Mouse (Mus musculus): ENCODE data around the gene Glis2. TPM values are rescaled to one million over a fixed set of nuclear protein-coding genes. Genes with fewer than 3 reads are reported as not detected.

The Glis2 gene
- total and polyA plus RNA-seq, 3 experiments = 0.59 to 3.3 (median 2.5) TPM

- dilution Hi-C loops (cut with MboI; ENCODE audit: extremely low pct_ligation_motif_present, extremely low pct_unique_long_range_greater_than_20kb, low sequenced_read_pairs) = no loop called here
- Histone ChIP-seq H3K27me3 (replicated peaks) (no peaks in the 10 kb centered on the region), H3K4me2 (ENCODE audit: insufficient read depth, low read depth, poor library complexity, severe bottlenecking) (no peak overlapping the region)
Observed at GRCm38 (mm10) chr16:4654706-4655105, 60.2 kb downstream of the Glis2 start.

GRCm38 (mm10) chr16:4655251-4655734 is 60.8 kb downstream of the Glis2 start:
- H3K27me3 ChIP-seq (replicated peaks) = no peaks in the 10 kb centered on the region
- no peak overlapping the region for H3K4me2 ChIP-seq (ENCODE audit: insufficient read depth, low read depth, poor library complexity, severe bottlenecking)
- H3K4me3 ChIP-seq (replicated peaks in 1 of 3; ENCODE audit: low read depth in 2 of 3, low read length in 2 of 3, poor library complexity in 1 of 3) = no peak overlapping the region
- no peaks in the 10 kb centered on the region for H3K79me2 ChIP-seq (replicated peaks; ENCODE audit: control insufficient read depth, extremely low read depth, insufficient read depth, poor library complexity, severe bottlenecking)
- no peak overlapping the region for H3K27ac ChIP-seq (ENCODE audit: insufficient read depth, low read depth)
- no peak for DNase-seq (ENCODE audit: extremely low read depth)
- peaks cover 0 to 22% of the 10 kb centered on the region in 2 experiments; a peak in 2 of 4 replicates for H3K4me1 ChIP-seq (ENCODE audit: control insufficient read depth in 1 of 2, insufficient read depth in 2 of 2)
- dilution Hi-C loops (cut with MboI; ENCODE audit: extremely low pct_ligation_motif_present, extremely low pct_unique_long_range_greater_than_20kb, low sequenced_read_pairs) = no loop called here
- no peak overlapping the region for H3K9ac ChIP-seq (ENCODE audit: insufficient read depth, low read depth)
- H3K9me3 ChIP-seq (replicated peaks; ENCODE audit: low read length) = no peaks in the 10 kb centered on the region
- no peak for TF ChIP-seq POLR2AphosphoS2 (IDR thresholded peaks at IDR 0.05; ENCODE audit: low read depth, low read length)
- TF ChIP-seq SMC3 (IDR thresholded peaks at IDR 0.05; ENCODE audit: low read depth, low read length) = peak; percentile 43
- TF ChIP-seq TCF12 (IDR thresholded peaks at IDR 0.05; ENCODE audit: low read depth, low read length) = no peak
- TF ChIP-seq CTCF (conservative IDR thresholded peaks at IDR 0.05 in 1 of 2, IDR thresholded peaks at IDR 0.05 in 1 of 2; ENCODE audit: low read depth in 2 of 2, low read length in 2 of 2) = peak in 1 of 2 experiments; percentile 45; a peak in 2 of 4 replicates
- TF ChIP-seq MAZ (IDR thresholded peaks at IDR 0.05; ENCODE audit: low read depth, low read length) = no peak
- TF ChIP-seq RAD21 (IDR thresholded peaks at IDR 0.05; ENCODE audit: low read depth, low read length) = peak; percentile 29
- TF ChIP-seq TBP (conservative IDR thresholded peaks at IDR 0.05; ENCODE audit: low read depth, low read length) = no peak
- H3K36me3 ChIP-seq (replicated peaks in 1 of 2; ENCODE audit: control insufficient read depth in 1 of 2, insufficient read depth in 1 of 2, low read length in 1 of 2) = peaks cover 62 to 91% of the 10 kb centered on the region in 2 experiments
- in situ Hi-C loops (cut with MboI; ENCODE audit: low pct_ligation_motif_present, low pct_unique_long_range_greater_than_20kb, low sequenced_read_pairs) = no loop called here

More at GRCm38 (mm10) chr16:4654706-4655105, 60.2 kb downstream of the Glis2 start:
- Histone ChIP-seq H3K36me3 (replicated peaks in 1 of 2; ENCODE audit: control insufficient read depth in 1 of 2, insufficient read depth in 1 of 2, low read length in 1 of 2) (peaks cover 68 to 95% of the 10 kb centered on the region in 2 experiments), H3K9ac (ENCODE audit: insufficient read depth, low read depth) (no peak overlapping the region), H3K4me3 (replicated peaks in 1 of 3; ENCODE audit: low read depth in 2 of 3, low read length in 2 of 3, poor library complexity in 1 of 3) (no peak overlapping the region), H3K4me1 (ENCODE audit: control insufficient read depth in 1 of 2, insufficient read depth in 2 of 2) (peaks cover 0 to 22% of the 10 kb centered on the region in 2 experiments; a peak in 2 of 4 replicates), H3K9me3 (replicated peaks; ENCODE audit: low read length) (no peaks in the 10 kb centered on the region), H3K27ac (ENCODE audit: insufficient read depth, low read depth) (no peak overlapping the region), H3K79me2 (replicated peaks; ENCODE audit: control insufficient read depth, extremely low read depth, insufficient read depth, poor library complexity, severe bottlenecking) (no peaks in the 10 kb centered on the region)
- in situ Hi-C loops (cut with MboI; ENCODE audit: low pct_ligation_motif_present, low pct_unique_long_range_greater_than_20kb, low sequenced_read_pairs) = no loop called here
- TF ChIP-seq CHD1 (IDR thresholded peaks at IDR 0.05; ENCODE audit: low read depth, low read length) (no peak), MEF2A (IDR thresholded peaks at IDR 0.05; ENCODE audit: borderline replicate concordance, low read depth, low read length) (no peak), MYC (IDR thresholded peaks at IDR 0.05; ENCODE audit: low read depth, low read length) (no peak), ETS1 (conservative IDR thresholded peaks at IDR 0.05; ENCODE audit: low read depth, low read length) (no peak), NRF1 (IDR thresholded peaks at IDR 0.05; ENCODE audit: low read depth, low read length) (no peak), SMC3 (IDR thresholded peaks at IDR 0.05; ENCODE audit: low read depth, low read length) (no peak), EP300 (IDR thresholded peaks at IDR 0.05; ENCODE audit: low read length) (no peak), RCOR1 (conservative IDR thresholded peaks at IDR 0.05; ENCODE audit: low read depth, low read length) (no peak), MXI1 (IDR thresholded peaks at IDR 0.05; ENCODE audit: low read depth, low read length) (no peak), TBP (conservative IDR thresholded peaks at IDR 0.05; ENCODE audit: low read depth, low read length) (no peak), SIN3A (IDR thresholded peaks at IDR 0.05; ENCODE audit: low read length) (no peak), PAX5 (IDR thresholded peaks at IDR 0.05; ENCODE audit: low read length) (no peak), GABPA (IDR thresholded peaks at IDR 0.05; ENCODE audit: insufficient replicate concordance, low read depth, low read length) (no peak), MAX (IDR thresholded peaks at IDR 0.05; ENCODE audit: low read length) (no peak), ZMIZ1 (IDR thresholded peaks at IDR 0.05; ENCODE audit: low read depth, low read length) (no peak), USF1 (IDR thresholded peaks at IDR 0.05; ENCODE audit: low read depth, low read length) (no peak), POLR2AphosphoS2 (IDR thresholded peaks at IDR 0.05; ENCODE audit: low read depth, low read length) (no peak)
- DNase-seq (ENCODE audit: extremely low read depth) = no peak

Data from CH12.LX (cell line).